Mouse (Mus musculus) retina, adult 2 months (tissue): Measurements from ENCODE around the gene Sdk1.

Experiments used
- DNase-seq: peaks from one replicate; pipeline ENCODE4 v3.0.0-alpha.2; 2012; ENCODE audit warnings: low read depth, low spot score

Gene Sdk1

DNA sequence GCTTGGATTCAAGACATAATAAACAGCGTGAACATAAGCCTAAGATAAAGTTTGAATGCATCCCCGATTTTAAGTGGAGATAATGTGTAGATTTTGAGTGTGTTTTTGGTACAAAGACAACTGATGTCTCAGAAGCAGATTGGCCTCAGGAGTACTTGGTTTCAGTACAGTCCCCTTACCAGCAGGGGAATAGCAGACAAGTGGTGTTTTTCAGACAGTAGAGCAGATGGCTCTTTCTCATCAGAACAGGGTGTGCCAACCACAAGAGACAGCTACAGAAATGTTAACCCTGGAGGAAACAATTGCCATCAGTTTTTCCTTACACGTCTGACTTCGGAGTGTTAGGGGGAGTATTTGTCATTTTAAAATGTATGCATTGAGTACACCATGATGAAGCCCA is 83.6 kb downstream of the Sdk1 start:
- no peak for DNase-seq

DNA sequence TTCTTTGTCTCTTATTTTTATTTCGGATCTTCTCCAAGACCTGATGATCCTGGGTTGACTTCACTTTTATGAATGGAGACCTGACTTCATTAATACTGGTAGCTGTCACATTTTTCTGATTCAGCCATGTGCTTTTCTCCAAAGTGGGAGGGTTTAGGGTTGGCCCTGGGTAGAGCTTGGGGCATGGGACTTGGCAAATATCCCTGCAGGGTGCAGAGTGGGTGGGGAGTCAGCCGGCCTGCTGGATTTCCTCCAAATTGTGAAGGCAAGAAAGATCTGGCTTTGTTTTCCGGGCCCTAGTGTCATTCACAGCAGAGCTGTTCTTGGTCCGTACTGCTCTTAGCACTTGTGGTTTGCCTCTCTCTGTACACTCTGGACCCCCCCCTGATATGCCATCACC is 103.1 kb downstream of the Sdk1 start:
- DNase-seq: no peak

GRCm38 (mm10) chr5:141345476-141345875 is 104.2 kb downstream of the Sdk1 start:
- DNase-seq: no peak

DNA sequence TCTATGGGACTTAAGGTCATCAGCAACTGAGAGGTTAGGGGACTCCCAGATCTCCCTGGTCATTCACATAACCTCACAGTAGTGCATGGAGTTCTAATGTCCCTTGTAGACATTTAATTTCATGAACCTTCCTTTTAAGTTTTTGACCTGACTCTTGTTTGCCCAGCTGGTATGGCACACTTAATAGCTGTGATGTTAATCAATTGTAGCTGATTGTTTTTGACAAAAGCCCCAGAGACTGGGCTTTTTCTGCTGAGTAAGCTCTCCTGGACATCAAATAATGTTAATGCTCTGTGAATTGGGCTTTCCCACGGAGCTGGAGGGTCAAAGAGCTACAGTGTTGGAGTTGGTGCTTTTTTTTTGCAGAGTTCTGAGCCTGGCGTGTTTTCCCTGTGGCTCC is 121.4 kb downstream of the Sdk1 start:
- no peak for DNase-seq

GRCm38 (mm10) chr5:141363956-141364355 is 122.7 kb downstream of the Sdk1 start:
- DNase-seq: no peak

DNA sequence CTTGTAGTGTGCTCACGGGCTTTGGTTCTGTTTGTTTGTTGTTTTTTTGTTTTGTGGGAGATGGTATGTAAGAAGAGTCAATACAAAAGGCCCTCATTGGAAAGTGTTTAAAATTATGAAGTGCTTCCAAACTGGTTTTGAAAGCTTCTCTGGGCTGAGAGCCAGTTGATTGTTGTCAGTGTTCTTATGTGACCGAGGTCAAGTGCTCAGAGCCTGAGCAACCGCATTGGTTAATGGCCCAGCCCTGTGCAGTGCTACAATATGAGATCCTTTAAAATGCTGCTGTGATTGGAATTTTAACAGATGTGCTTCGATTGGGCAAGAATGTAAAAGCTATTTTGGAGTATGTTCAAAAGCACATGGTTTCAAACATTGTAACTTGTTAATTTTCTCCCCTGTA is 127.3 kb downstream of the Sdk1 start:
- no peak for DNase-seq

- no peak for DNase-seq
These were observed 133.5 kb downstream of the Sdk1 start for GRCm38 (mm10) chr5:141374797-141375196.

DNA sequence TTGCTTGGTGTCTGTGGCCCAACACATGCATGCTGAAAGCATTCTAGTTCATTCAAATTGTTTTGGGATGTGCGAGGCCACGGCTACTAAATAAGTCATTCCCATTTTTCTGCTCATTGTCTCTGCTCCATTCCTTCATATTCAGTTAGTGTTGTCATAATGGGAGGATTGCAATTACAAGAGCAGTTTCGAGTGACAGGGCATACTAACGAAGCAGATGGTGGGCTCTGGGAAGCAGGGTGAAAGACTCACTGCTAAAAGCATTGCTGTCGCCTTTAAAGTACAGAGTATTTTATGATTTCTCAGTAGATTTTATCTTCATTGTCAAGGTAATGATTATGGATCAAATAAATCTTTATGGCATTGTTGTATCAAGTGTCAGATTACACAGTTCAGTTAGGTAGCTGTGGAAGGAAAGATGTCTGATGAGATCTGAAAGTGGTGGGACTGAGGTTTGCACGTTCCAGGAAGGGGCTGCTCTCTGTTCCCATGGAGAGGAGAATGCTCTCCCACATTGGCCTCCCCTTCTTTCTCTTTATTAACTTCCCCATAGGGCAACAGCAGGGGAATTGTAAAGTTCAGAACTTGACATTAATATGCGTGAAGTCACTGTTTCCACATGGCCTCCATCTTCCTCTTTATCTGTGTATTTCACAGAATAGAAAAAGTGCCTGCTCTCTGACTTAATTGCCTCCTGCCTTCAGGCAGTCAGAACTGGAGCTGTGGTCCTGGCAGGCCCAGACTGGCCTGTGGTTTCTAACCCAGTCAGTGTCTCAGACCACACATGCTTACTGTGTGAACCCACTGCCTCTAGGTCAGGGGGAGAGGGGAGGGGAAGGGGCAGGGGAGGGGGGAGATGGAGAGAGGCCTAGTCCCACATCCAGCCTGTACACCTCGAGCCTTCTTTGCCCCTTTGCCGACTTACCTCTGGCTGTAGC is 138.8 kb downstream of the Sdk1 start:
- DNase-seq: no peak

DNA sequence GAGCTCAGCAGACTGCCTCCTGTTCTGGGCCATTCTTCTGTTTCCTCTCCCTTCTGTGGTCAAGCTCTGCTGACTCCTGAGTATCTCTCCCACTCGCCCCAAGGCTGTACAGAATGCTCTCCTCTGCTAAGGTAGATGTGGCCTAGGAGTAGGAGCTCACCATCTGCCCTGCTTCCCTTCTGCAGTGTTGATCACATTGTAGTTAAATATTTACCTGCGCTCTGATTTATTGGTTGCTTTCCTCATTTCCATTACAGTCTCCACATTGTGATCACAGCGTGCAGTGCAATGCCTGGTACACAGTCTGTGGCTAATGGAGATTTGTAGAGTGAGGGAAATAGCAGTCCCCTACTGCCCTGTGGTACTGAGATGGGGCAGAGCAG is 139.5 kb downstream of the Sdk1 start:
- DNase-seq: no peak

GRCm38 (mm10) chr5:141381581-141381980 is 140.3 kb downstream of the Sdk1 start:
- no peak for DNase-seq

- DNase-seq: no peak
These were observed 141.1 kb downstream of the Sdk1 start for GRCm38 (mm10) chr5:141382246-141382835.

- DNase-seq: no peak
These were observed 147.2 kb downstream of the Sdk1 start for GRCm38 (mm10) chr5:141388451-141388850.

GRCm38 (mm10) chr5:141390541-141390940 is 149.3 kb downstream of the Sdk1 start:
- DNase-seq: no peak

GRCm38 (mm10) chr5:141391153-141391552 is 149.9 kb downstream of the Sdk1 start:
- no peak for DNase-seq

- DNase-seq: no peak
These were observed 152.6 kb downstream of the Sdk1 start for GRCm38 (mm10) chr5:141393846-141394245.

DNA sequence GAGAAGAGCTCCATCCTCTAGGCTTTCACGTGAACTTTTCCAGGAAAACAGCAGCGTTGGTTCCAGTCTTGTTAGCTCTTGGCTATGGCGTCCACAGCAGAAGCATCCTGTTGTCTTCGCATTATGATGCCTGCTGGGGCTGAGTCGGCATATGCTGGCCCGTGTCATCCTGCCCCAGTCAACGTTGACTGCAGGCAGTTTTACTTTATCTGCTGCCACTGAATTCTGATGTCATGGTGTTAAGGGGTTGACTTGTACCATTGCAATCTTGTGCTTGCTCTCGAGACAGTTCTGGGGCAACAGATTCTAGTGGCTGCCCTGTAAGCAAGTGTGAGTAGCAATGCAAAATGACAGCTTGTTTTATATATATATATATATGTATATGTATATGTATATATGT is 153.3 kb downstream of the Sdk1 start:
- DNase-seq: no peak

GRCm38 (mm10) chr5:141403741-141404140 is 162.5 kb downstream of the Sdk1 start:
- DNase-seq: no peak

- no peak for DNase-seq
These were observed 163.4 kb downstream of the Sdk1 start for GRCm38 (mm10) chr5:141404651-141405050.

DNA sequence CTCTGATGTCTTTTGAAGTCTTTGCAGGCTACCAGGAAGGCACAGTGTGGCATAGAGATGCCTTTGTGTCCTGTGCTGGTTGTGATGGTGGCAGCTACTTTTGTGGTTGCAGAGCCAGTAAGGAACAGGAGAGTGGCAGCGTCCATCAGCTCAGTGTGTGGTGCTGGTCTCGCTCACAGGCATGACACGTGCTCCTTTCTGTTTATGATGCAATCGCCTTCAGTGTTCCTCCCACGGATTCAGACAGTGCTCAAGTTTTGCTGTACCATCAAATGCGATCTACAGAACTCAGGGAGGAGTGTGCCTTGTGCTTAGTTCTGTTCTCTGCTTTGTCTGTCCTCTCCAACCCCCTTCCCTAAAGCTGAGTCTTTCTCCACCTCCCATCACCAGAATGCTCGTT is 165.6 kb downstream of the Sdk1 start:
- no peak for DNase-seq

DNA sequence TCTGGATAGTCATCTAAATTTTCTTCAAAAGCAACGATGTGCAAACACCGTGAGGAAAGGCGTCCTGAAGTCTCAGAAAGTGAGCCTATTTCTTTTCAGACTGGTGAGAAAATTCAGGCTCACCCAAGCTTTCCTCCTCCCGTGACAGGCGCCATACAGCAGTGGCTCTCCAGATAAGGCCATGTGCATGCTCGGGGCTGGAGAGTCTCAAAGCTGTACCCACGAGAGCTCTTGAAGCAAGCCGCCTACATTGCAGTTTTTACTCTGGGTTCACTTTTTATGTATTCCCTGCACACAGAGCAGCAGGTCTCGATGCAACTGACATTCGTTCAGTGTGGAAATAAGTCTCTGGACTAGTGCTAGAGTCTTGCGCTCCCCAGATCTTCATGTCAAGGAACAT is 171.7 kb downstream of the Sdk1 start:
- no peak for DNase-seq

GRCm38 (mm10) chr5:141415644-141416243 is 174.5 kb downstream of the Sdk1 start:
- DNase-seq: no peak

DNA sequence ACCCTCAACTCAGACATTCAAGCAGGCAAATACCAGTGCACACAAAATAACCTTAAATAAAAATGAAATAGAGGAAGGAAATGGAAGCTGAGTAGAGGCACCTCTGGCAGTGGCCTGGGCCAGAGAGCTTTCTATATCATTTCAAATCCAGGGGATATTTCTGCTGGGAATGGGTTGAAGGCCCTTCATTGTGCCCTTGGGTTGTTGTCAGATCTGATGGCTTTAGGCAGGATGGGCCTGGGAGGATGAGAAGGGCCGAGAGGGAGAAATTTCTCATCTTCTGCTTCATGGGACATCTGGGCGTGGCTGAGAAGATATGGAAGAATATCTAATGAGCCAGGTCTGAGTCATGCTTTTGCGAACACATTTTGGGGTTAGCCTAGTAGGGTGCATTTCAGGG is 186.8 kb downstream of the Sdk1 start:
- no peak for DNase-seq

DNA sequence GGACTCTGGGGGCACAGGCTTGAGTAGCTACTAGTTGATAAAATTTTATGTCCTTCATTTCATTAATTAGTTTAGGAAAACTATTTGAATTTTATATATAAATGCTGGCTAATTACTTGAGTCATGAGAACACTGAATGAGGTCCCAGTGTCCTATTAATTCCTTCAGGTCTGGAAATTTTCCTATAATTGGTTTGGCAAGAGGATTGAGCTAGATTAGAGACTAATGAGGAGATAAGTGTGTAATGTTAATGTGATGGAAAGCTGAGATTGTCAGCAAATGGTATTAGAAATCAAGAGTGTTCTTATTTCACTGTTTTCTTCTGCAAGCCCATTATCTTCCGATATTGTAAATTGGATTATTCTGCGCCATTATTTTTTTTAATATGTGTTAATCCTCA is 192.0 kb downstream of the Sdk1 start:
- no peak for DNase-seq
